Mouse (Mus musculus): ENCODE results near the gene Sohlh2.
A peak's percentile ranks its signal among the peaks of the same experiment; 100 is the strongest.

Gene Sohlh2

DNA sequence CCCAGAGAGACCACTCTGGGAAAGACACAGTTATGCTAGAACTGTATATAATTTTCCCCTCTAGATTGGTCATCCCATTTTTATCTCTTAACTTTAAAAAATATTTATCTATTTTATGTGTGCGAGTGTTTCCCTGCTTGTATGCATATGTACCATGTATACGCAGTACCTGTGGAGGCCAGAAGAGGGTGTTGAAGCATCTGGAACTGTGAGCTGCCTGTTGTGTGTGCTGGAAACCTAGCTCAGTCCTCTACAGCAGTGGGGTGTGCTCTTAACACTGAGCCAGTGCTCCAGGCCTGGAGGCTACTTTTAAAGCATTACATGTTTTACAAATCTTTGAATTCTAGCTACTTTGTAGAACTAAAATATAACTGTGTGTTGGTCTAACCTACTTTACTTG lies 24.6 kb downstream of the Sohlh2 start:
- no peak for DNase-seq (ENCODE audit: low spot score in 2 of 2)

DNA sequence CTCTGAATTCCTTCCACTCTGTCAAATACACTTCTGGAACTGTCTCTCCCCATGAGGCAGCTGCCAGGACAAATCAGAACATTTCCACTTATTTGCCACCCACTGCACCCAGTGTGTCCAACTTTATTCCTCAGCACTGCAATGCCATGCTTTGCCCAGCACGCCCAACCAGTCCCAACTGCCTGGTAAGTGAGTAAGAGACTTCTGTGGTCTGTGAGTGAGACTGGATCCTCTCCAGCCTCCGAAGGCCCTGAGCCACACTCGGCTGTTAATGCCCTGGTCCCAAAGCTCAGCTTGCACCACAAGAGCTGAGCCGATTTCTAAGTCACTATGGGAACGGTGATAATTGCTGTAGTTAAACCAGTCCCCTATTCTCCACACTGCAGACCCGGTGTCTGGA lies 25.8 kb downstream of the Sohlh2 start:
- DNase-seq (ENCODE audit: low spot score in 2 of 2): no peak

DNA sequence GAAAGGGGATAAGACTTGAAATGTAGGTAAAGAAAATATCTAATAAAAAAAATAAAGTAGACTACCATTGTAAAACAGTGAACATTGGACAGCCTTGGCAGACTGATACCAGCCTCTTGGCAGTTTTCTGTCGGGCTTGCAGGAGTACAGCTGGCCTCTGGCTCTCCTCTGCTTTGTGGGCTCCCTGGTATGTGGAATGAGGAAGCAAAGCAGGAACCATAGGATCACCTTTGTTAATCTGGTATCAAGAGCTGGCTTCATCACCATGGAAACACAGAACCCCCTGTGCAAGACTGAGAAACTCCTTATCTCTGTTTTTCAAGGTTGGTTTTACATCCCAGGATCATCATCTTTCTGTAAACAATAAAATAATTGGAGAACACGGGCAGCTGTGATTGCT lies 30.4 kb downstream of the Sohlh2 start:
- no peak for DNase-seq (ENCODE audit: low spot score in 2 of 2)

DNA sequence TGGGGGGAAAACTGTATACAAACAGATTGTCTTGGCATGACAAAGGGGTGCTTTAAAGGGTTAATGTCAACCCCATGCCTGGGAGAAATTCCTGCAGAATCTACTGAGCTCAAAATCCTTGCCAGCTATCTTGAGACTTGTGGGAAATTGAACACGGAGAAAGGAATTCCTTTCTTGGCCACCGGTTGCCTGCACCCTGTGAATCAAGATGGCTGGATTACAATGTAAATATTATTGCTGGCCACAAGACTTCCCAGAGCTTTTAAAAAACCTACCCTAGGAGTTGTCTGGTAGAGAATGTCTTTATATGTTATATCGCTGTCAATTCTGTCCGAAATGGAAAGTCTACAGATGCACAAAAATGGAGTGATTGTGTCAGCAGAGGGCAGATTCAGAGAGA lies 32.0 kb downstream of the Sohlh2 start:
- DNase-seq (ENCODE audit: low spot score in 2 of 2): no peak

DNA sequence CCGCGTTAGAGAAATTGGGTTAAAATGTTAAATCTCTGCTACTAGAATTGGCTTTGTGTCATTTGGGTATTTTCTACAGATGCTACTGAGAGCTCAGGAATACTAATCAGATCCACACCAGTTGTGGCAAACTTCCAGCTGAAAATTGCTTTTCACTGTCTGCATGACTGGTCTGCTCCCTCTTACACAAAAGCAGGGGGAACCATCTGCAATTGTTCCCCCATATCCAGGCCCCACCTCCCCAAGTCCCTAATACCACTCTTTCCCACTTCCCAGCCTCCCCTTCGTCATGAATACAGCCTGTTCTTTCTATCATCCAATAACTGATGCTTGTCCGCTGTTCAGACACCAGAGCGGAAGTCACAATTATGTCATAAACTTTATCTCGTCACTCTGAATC lies 32.6 kb downstream of the Sohlh2 start:
- no peak for DNase-seq (ENCODE audit: low spot score in 2 of 2)

GRCm38 (mm10) chr3:55222502-55222901 lies 40.7 kb downstream of the Sohlh2 start:
- DNase-seq (ENCODE audit: low spot score in 2 of 2): no peak

GRCm38 (mm10) chr3:55223862-55224261 lies 42.0 kb downstream of the Sohlh2 start:
- no peak for DNase-seq (ENCODE audit: low spot score in 2 of 2)

DNA sequence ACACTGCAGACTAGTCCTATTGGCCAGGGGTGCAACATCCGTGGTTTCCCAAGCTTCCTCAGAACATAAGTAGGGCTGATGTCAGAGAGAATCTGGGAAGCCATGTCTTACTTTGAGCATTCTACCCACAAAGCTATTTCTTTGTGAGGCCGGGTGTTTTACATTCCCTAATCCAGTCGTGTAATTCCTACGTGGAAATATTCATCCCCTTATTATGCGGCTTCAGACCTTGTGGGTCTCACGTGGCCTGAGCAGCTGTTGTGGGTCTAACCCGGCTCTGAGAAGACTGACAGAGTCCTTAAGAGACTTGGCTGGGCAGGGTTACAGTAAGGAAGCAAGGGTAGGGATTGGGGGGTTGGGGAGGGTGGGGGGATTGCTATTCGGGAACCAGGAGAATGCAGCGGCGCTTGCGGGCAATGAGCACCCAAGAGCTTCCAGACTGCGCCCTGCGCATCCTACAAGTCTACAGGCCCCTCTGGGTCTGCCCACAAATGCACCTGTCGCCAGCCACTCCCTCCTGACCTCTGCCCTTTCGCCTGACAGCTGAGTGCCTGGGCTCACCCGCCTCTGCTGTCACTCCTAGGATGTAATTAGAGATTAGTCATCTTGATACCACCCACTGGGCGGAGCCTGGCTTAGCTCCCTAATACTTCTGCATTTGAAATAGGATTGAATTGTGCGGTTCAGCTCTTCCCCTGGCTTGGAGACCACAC lies 44.8 kb downstream of the Sohlh2 start:
- no peak for DNase-seq (ENCODE audit: low spot score in 2 of 2)

DNA sequence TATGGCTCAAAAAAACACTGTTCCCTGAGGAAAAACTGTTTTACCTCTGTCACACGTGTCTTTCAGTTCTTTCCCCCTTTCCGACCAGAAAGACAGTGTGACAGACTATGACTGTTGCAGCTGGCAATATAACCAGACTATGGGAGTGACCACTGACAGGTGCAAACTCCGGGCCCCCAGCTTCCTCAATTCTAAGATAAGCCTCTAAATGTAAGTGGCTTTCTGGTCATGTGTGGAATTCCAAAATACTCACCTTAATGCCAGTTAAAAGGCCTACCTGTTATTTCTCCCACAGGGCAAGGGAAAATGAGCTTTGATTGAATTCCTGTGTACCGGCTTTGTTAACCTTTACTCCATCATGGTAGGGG lies 45.4 kb downstream of the Sohlh2 start:
- no peak for DNase-seq (ENCODE audit: low spot score in 2 of 2)

DNA sequence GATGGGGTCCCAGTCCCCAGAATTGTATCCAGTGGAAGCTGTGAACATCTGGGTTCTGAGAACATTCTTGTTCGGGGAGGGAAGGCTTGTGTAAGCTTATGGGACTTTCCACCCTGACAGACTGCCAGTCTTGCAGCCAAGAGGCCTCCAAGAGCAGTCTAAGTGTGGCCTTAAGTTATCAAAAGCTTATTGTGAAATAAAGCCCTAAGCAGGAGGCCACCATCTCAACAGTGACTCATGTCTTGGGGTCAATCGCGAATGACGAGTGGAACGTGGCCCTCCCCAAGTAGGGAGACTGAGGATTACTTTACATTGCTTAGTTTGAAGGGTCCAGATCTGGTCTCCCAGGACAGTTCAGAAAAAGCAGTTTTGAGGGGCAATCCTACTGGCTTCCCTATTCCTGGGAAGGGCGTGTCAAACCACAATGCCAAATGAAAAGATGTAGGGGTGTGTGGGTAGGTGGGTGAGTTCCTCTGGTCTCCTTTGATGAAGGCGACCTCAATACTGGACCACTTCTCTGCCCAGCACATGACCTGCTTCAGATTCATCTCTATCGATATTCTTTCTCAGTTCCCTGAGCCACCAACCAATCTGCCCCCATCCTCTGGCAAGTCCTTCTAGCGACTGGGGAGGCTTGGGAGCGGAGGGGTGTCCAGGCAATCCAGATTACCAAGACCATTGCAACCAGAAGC lies 60.0 kb downstream of the Sohlh2 start, which contains the start of gene Dclk1:
Dclk1 (plus strand) TSS at position 635 of the 692 bp plus-strand sequence.
- DNase-seq (ENCODE audit: low spot score in 2 of 2): peak in 1 of 2 experiments; percentile 47

DNA sequence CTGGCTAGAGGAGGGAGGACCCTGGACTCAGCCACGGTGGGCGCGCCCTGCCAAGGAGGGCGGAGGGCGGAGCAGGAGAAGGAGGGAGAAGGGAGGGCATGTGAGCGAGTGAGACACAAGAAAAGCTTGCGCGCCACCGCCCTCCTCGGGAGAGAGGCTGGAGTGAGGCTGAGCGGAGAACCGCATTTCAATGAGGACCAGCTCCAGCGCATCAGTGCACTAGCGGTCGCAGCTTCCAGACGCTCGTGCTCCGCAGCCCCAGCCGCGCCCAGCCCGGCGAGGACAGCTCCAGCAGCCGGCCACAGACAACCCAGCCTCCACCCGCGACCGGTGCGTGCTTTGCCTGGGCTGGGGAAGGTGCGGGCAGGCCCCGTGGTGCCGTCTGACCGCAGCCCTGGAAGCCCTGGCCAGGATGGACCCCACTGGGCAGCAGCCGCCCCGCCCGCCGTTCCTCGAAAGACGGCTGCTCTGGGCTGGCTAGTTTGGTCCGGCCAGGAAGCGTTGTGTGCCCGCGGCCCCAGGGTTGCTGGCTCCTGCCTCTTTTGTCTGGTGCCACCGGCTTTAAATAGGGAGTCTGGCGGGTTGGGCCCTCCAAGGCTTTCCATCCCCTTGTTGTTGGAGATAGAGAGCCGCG lies 60.7 kb downstream of the Sohlh2 start:
- peak; percentile 38 to 76 for DNase-seq (ENCODE audit: low spot score in 2 of 2)

DNA sequence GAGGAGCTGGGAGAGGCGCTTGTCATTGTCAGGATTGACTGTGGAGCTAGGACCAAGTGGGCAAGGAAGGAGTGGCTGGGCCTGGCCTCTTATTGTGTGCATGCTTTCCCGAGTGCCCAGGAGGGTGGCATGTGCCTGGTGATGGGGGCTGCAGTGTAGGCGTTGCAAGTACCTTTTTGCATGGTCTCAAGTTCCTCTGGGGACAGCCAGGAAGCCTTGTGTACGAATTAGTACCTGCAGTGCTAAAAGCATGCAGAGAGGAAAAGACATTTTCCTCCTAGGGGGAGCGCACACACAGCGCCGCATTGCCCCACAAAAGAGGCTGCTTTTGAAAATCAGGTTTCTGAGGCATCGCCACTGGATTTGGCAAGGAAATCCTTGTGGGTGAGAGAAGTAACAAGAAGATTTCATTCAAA lies 61.2 kb downstream of the Sohlh2 start:
- DNase-seq (ENCODE audit: low spot score in 2 of 2): no peak

DNA sequence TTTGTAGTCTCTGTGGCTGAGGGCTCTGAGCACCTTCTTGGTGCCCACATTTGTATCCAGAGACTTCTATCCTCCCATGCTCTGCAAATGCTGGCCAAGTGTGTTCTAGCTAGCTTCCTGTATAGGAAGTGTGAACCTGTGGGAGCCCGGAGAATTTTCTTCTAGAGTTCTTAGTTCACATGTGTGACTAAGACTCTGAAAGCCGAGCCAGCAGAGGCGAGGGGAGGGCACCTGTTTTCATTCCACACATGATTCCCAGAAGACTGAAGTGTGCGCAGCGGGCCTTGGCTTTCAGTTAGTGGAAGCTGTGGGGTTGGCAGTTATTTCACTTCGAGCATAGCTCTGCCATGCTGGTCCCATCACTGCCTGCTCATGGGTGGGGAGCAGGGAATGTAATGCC lies 62.3 kb downstream of the Sohlh2 start:
- no peak for DNase-seq (ENCODE audit: low spot score in 2 of 2)

DNA sequence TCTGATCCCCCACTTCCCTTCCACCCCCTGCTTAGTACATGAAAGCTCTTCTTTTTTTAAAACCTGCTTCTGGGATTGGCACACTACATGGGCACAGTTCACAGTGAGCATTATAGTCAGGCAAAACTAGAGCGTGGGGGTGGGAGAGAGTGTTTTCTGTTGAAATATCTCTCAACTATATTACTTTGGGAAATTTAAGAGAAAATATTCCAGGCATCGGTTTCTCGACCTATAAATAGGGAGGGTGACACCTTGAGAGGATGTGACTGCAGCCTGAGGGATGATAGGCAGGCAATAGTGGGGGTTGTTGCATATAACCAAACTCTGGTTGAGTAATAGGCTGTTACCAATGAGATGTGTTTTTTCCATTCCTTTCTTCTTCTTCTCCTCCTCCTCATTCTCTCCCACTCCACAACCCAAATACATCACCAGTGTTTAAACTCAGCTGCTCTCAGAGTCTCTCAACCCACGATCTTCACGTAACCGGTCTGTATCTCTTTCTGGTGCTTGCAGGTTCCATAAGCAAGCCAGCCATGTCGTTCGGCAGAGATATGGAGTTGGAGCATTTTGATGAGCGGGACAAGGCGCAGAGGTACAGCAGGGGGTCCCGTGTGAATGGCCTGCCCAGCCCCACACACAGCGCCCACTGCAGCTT lies 64.9 kb downstream of the Sohlh2 start:
- DNase-seq (ENCODE audit: low spot score in 2 of 2): no peak

DNA sequence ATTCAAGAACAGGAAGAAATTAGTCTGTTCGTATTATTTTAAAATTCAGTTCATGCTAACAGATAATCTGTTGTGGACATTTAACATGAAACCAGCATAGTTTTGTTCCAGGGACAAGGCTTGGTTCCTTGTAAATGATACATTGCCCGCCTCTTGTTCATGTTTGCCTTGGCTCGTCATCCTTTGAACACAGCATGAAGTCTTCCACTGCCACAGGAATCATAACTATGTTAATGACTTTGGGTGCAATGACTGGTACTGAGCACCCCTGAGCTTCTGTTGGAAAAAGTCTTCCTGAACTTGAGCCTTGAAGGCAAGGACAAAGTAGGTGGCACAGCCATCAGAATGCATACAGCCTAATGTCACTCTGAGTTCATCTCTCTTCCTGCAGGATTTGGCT lies 66.2 kb downstream of the Sohlh2 start:
- DNase-seq (ENCODE audit: low spot score in 2 of 2): no peak

DNA sequence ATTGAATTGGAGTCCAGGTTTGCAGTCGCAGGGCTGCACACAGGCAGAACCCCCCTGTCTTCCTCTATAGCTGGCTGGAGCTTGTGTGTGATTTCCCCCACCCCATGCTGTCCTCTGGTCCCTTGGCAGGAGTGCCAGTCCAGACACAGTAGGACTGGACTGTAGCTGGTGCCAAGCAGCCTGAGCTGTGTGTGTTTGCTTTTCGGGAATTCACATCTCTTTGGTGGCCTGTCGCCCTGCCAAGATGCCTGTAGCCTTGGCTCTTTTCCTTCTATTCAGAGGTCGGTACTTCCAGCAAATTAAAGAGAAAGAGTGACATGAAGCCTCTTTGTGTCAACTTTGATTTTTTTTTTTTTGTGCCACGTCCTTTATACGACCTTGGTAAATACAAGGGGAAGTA lies 66.7 kb downstream of the Sohlh2 start:
- no peak for DNase-seq (ENCODE audit: low spot score in 2 of 2)

DNA sequence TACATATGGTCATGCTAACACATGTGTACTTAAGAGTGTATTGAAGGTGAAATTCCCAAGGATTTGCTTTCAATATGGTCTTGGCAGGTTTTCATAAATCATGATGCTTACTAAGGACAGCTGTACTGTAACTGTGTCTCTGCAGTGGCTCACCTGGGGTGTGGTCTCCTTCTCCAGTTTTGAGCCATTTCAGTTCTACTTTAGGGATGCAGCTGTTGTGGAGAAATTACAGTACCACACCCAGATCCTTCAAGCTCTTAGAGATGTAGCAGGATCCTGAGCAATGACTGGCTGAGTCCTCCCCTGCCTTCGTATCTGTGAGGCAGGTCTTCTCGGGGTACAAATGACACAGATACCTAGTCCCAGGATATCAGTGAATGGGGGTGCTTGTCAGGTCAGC lies 68.8 kb downstream of the Sohlh2 start:
- no peak for DNase-seq (ENCODE audit: low spot score in 2 of 2)
